Mouse (Mus musculus): ENCODE data around the gene Pnmal2. TPM values are rescaled to one million over a fixed set of nuclear protein-coding genes. Genes with fewer than 3 reads are reported as not detected.

Pnmal2 gene
- polyA plus RNA-seq, 1 experiment from 2014 or later: 186 TPM

GRCm38 (mm10) chr7:16956410-16957265 lies 12.2 kb downstream of the Pnmal2 start:
- no peaks in the 10 kb centered on the region for H3K9me3 ChIP-seq (replicated peaks; ENCODE audit: control insufficient read depth, low read length, poor library complexity, severe bottlenecking)
- H3K4me2 ChIP-seq (ENCODE audit: low read length): peak overlapping the region; percentile 52
- no peaks in the 10 kb centered on the region for H3K36me3 ChIP-seq (ENCODE audit: control insufficient read depth, insufficient read depth, low read length)
- peak overlapping the region; percentile 2; the same call in 1 of the 2 replicates for H3K4me3 ChIP-seq (ENCODE audit: low read depth, low read length)
- peaks cover 66% of the 10 kb centered on the region for H3K4me1 ChIP-seq (ENCODE audit: control insufficient read depth, insufficient read depth, low read length)
- H3K27ac ChIP-seq (ENCODE audit: low read length): peak overlapping the region; percentile 97
- H3K27me3 ChIP-seq (ENCODE audit: control insufficient read depth, insufficient read depth, low read depth, low read length): no peaks in the 10 kb centered on the region
- H3K9ac ChIP-seq (ENCODE audit: low read depth, low read length): peak overlapping the region; percentile 48; the same call in 1 of the 2 replicates
- WGBS: 19% methylated on average over 15 of the region's 15 CpGs
- peak; percentile 67 for ATAC-seq

- H3K4me3 ChIP-seq (ENCODE audit: low read depth, low read length): peak within 1 kb of the TSS; percentile 47
- 4% methylated on average over 17 of the region's 17 CpGs for WGBS
- peak within 1 kb of the TSS; percentile 70 for H3K9ac ChIP-seq (ENCODE audit: low read depth, low read length)
- no peaks in the 10 kb centered on the region for H3K9me3 ChIP-seq (replicated peaks; ENCODE audit: control insufficient read depth, low read length, poor library complexity, severe bottlenecking)
- peaks cover 64% of the 10 kb centered on the region for H3K4me1 ChIP-seq (ENCODE audit: control insufficient read depth, insufficient read depth, low read length)
- peak; percentile 93 for ATAC-seq
- peak within 1 kb of the TSS; percentile 79 for H3K4me2 ChIP-seq (ENCODE audit: low read length)
- H3K27me3 ChIP-seq (ENCODE audit: control insufficient read depth, insufficient read depth, low read depth, low read length): no peaks in the 10 kb centered on the region
- peaks cover 6% of the 10 kb centered on the region; the same call in 1 of the 2 replicates for H3K36me3 ChIP-seq (ENCODE audit: control insufficient read depth, insufficient read depth, low read length)
- H3K27ac ChIP-seq (ENCODE audit: low read length): peak within 1 kb of the TSS; percentile 96
Measured at GRCm38 (mm10) chr7:16959539-16960187, 15.2 kb downstream of the Pnmal2 start, which contains the start of gene Pnmal1. Gene Pnmal1, plus strand, starts transcription at chr7:16959679.

GRCm38 (mm10) chr7:16961678-16962077 lies 17.2 kb downstream of the Pnmal2 start:
- Histone ChIP-seq H3K27ac (ENCODE audit: low read length) (no peak overlapping the region), H3K9me3 (replicated peaks; ENCODE audit: control insufficient read depth, low read length, poor library complexity, severe bottlenecking) (no peaks in the 10 kb centered on the region), H3K4me3 (ENCODE audit: low read depth, low read length) (no peak overlapping the region), H3K27me3 (ENCODE audit: control insufficient read depth, insufficient read depth, low read depth, low read length) (no peaks in the 10 kb centered on the region), H3K4me1 (ENCODE audit: control insufficient read depth, insufficient read depth, low read length) (peaks cover 54% of the 10 kb centered on the region), H3K36me3 (ENCODE audit: control insufficient read depth, insufficient read depth, low read length) (peaks cover 6% of the 10 kb centered on the region; the same call in 1 of the 2 replicates), H3K4me2 (ENCODE audit: low read length) (peak overlapping the region; percentile 79), H3K9ac (ENCODE audit: low read depth, low read length) (no peak overlapping the region)
- no peak for ATAC-seq
- WGBS: 82% methylated on average over 5 of the region's 5 CpGs

GRCm38 (mm10) chr7:16968414-16968813 lies 23.9 kb downstream of the Pnmal2 start:
- no peak for ATAC-seq
- Histone ChIP-seq H3K4me1 (ENCODE audit: control insufficient read depth, insufficient read depth, low read length) (no peaks in the 10 kb centered on the region), H3K36me3 (ENCODE audit: control insufficient read depth, insufficient read depth, low read length) (no peaks in the 10 kb centered on the region), H3K4me2 (ENCODE audit: low read length) (no peak overlapping the region), H3K27ac (ENCODE audit: low read length) (no peak overlapping the region), H3K9ac (ENCODE audit: low read depth, low read length) (no peak overlapping the region), H3K27me3 (ENCODE audit: control insufficient read depth, insufficient read depth, low read depth, low read length) (no peaks in the 10 kb centered on the region), H3K9me3 (replicated peaks; ENCODE audit: control insufficient read depth, low read length, poor library complexity, severe bottlenecking) (no peaks in the 10 kb centered on the region), H3K4me3 (ENCODE audit: low read depth, low read length) (no peak overlapping the region)
- 86% methylated on average over 6 of the region's 6 CpGs for WGBS

GRCm38 (mm10) chr7:16971160-16971559 lies 26.7 kb downstream of the Pnmal2 start:
- no peak overlapping the region for H3K4me2 ChIP-seq (ENCODE audit: low read length)
- no peaks in the 10 kb centered on the region for H3K4me1 ChIP-seq (ENCODE audit: control insufficient read depth, insufficient read depth, low read length)
- H3K36me3 ChIP-seq (ENCODE audit: control insufficient read depth, insufficient read depth, low read length): no peaks in the 10 kb centered on the region
- H3K9me3 ChIP-seq (replicated peaks; ENCODE audit: control insufficient read depth, low read length, poor library complexity, severe bottlenecking): no peaks in the 10 kb centered on the region
- no peak for ATAC-seq
- no peak overlapping the region for H3K4me3 ChIP-seq (ENCODE audit: low read depth, low read length)
- WGBS: 82% methylated on average over 3 of the region's 3 CpGs
- no peaks in the 10 kb centered on the region for H3K27me3 ChIP-seq (ENCODE audit: control insufficient read depth, insufficient read depth, low read depth, low read length)
- H3K9ac ChIP-seq (ENCODE audit: low read depth, low read length): no peak overlapping the region
- H3K27ac ChIP-seq (ENCODE audit: low read length): no peak overlapping the region

- WGBS: 58% methylated on average over 6 of the region's 6 CpGs
- Histone ChIP-seq H3K9me3 (replicated peaks; ENCODE audit: control insufficient read depth, low read length, poor library complexity, severe bottlenecking) (no peaks in the 10 kb centered on the region), H3K9ac (ENCODE audit: low read depth, low read length) (no peak overlapping the region), H3K27ac (ENCODE audit: low read length) (no peak overlapping the region), H3K4me2 (ENCODE audit: low read length) (no peak overlapping the region), H3K4me1 (ENCODE audit: control insufficient read depth, insufficient read depth, low read length) (no peaks in the 10 kb centered on the region), H3K4me3 (ENCODE audit: low read depth, low read length) (no peak overlapping the region), H3K36me3 (ENCODE audit: control insufficient read depth, insufficient read depth, low read length) (no peaks in the 10 kb centered on the region), H3K27me3 (ENCODE audit: control insufficient read depth, insufficient read depth, low read depth, low read length) (no peaks in the 10 kb centered on the region)
- ATAC-seq: no peak
Measured at GRCm38 (mm10) chr7:16974018-16974417, 29.5 kb downstream of the Pnmal2 start.

GRCm38 (mm10) chr7:16976298-16976697 lies 31.8 kb downstream of the Pnmal2 start:
- Histone ChIP-seq H3K4me3 (ENCODE audit: low read depth, low read length) (no peak overlapping the region), H3K36me3 (ENCODE audit: control insufficient read depth, insufficient read depth, low read length) (no peaks in the 10 kb centered on the region), H3K9me3 (replicated peaks; ENCODE audit: control insufficient read depth, low read length, poor library complexity, severe bottlenecking) (no peaks in the 10 kb centered on the region), H3K27ac (ENCODE audit: low read length) (no peak overlapping the region), H3K27me3 (ENCODE audit: control insufficient read depth, insufficient read depth, low read depth, low read length) (no peaks in the 10 kb centered on the region), H3K4me1 (ENCODE audit: control insufficient read depth, insufficient read depth, low read length) (peaks cover 4% of the 10 kb centered on the region; the same call in 1 of the 2 replicates), H3K9ac (ENCODE audit: low read depth, low read length) (no peak overlapping the region), H3K4me2 (ENCODE audit: low read length) (no peak overlapping the region)
- no peak for ATAC-seq
- 59% methylated on average over 8 of the region's 8 CpGs for WGBS

GRCm38 (mm10) chr7:16978173-16978572 lies 33.7 kb downstream of the Pnmal2 start:
- Histone ChIP-seq H3K4me2 (ENCODE audit: low read length) (no peak overlapping the region), H3K9ac (ENCODE audit: low read depth, low read length) (no peak overlapping the region), H3K4me1 (ENCODE audit: control insufficient read depth, insufficient read depth, low read length) (peaks cover 14% of the 10 kb centered on the region), H3K9me3 (replicated peaks; ENCODE audit: control insufficient read depth, low read length, poor library complexity, severe bottlenecking) (no peaks in the 10 kb centered on the region), H3K36me3 (ENCODE audit: control insufficient read depth, insufficient read depth, low read length) (no peaks in the 10 kb centered on the region), H3K4me3 (ENCODE audit: low read depth, low read length) (no peak overlapping the region), H3K27ac (ENCODE audit: low read length) (no peak overlapping the region), H3K27me3 (ENCODE audit: control insufficient read depth, insufficient read depth, low read depth, low read length) (no peaks in the 10 kb centered on the region)
- no peak for ATAC-seq
- 78% methylated on average over 6 of the region's 6 CpGs for WGBS

GRCm38 (mm10) chr7:16978593-16978992 lies 34.1 kb downstream of the Pnmal2 start:
- H3K4me2 ChIP-seq (ENCODE audit: low read length): no peak overlapping the region
- H3K4me1 ChIP-seq (ENCODE audit: control insufficient read depth, insufficient read depth, low read length): peaks cover 18% of the 10 kb centered on the region
- no peak overlapping the region for H3K4me3 ChIP-seq (ENCODE audit: low read depth, low read length)
- no peak overlapping the region for H3K27ac ChIP-seq (ENCODE audit: low read length)
- no peaks in the 10 kb centered on the region for H3K36me3 ChIP-seq (ENCODE audit: control insufficient read depth, insufficient read depth, low read length)
- WGBS: 97% methylated on average over 3 of the region's 3 CpGs
- no peak for ATAC-seq
- H3K27me3 ChIP-seq (ENCODE audit: control insufficient read depth, insufficient read depth, low read depth, low read length): no peaks in the 10 kb centered on the region
- no peak overlapping the region for H3K9ac ChIP-seq (ENCODE audit: low read depth, low read length)
- no peaks in the 10 kb centered on the region for H3K9me3 ChIP-seq (replicated peaks; ENCODE audit: control insufficient read depth, low read length, poor library complexity, severe bottlenecking)

Measured in midbrain, embryonic 16.5 days (tissue).